Mouse (Mus musculus) neural tube, embryonic 15.5 days (tissue): ENCODE measurements at regions not wholly inside any gene's neighbourhood (a gene's known extent, or its start where the extent isn't known, plus 50 kb on each side); places are given as distances from the start of the nearest gene placed in this dataset.

Experiments
- ATAC-seq: fragments of 200-750 bp; cut with Nextera tagmentation; 2 replicates; pipeline ENCODE4 v1.8.0; 2017; ENCODE audit warnings: mild to moderate bottlenecking, moderate TSS enrichment, moderate library complexity; ENCODE audit not compliant: low FRiP score
- H3K27ac ChIP-seq: fragments of 300-500 bp; sonication (generic); replicated peaks from 2 replicates; pipeline ENCODE4 v1.5.1; 2015; ENCODE audit warnings: mild to moderate bottlenecking, inconsistent platforms
- H3K27me3 ChIP-seq: fragments of 300-500 bp; sonication (generic); replicated peaks from 2 replicates; pipeline ENCODE4 v1.6.1; 2015; ENCODE audit warnings: inconsistent platforms
- H3K36me3 ChIP-seq: fragments of 300-500 bp; sonication (generic); 2 replicates; pipeline ENCODE4 v1.6.1; 2015; ENCODE audit warnings: inconsistent platforms
- H3K4me1 ChIP-seq: fragments of 300-500 bp; sonication (generic); 2 replicates; pipeline ENCODE4 v1.6.1; 2015; ENCODE audit warnings: inconsistent platforms
- H3K4me2 ChIP-seq: fragments of 300-500 bp; sonication (generic); 2 replicates; pipeline ENCODE4 v1.6.1; 2015; ENCODE audit warnings: inconsistent platforms, mild to moderate bottlenecking, moderate library complexity
- H3K4me3 ChIP-seq: fragments of 300-500 bp; sonication (generic); replicated peaks from 2 replicates; pipeline ENCODE4 v1.5.1; 2015; ENCODE audit warnings: mild to moderate bottlenecking, inconsistent platforms
- H3K9ac ChIP-seq: fragments of 300-500 bp; sonication (generic); replicated peaks from 2 replicates; pipeline ENCODE4 v1.6.1; 2015; ENCODE audit warnings: mild to moderate bottlenecking, inconsistent platforms
- H3K9me3 ChIP-seq: fragments of 300-500 bp; sonication (generic); replicated peaks from 2 replicates; pipeline ENCODE4 v1.6.1; 2016; ENCODE audit warnings: inconsistent platforms
- WGBS: fragments of 180-500 bp; shearing (Covaris S2); methylation state at CpG from one replicate; pipeline ENCODE4 v1.1.7; 2015; ENCODE audit warnings: mixed read lengths; 5-methylcytosine and 5-hydroxymethylcytosine counted together

GRCm38 (mm10) chr10:118605156-118605821 is 164.4 kb downstream of the Ifng start:
- no peak for ATAC-seq

GRCm38 (mm10) chr10:118607418-118607817 is 166.6 kb downstream of the Ifng start:
- Histone ChIP-seq H3K9ac (no peak overlapping the region), H3K36me3 (no peaks in the 10 kb centered on the region), H3K4me1 (no peaks in the 10 kb centered on the region), H3K4me3 (no peak overlapping the region), H3K9me3 (no peaks in the 10 kb centered on the region), H3K27me3 (no peaks in the 10 kb centered on the region), H3K4me2 (no peak overlapping the region), H3K27ac (no peak overlapping the region)
- WGBS: 92% methylated on average over 1 of the region's 1 CpGs
- ATAC-seq: no peak

More at GRCm38 (mm10) chr10:118605156-118605821, 164.4 kb downstream of the Ifng start:
- Histone ChIP-seq H3K4me2 (no peak overlapping the region), H3K4me3 (no peak overlapping the region), H3K9me3 (no peaks in the 10 kb centered on the region), H3K9ac (no peak overlapping the region), H3K36me3 (no peaks in the 10 kb centered on the region), H3K27me3 (no peaks in the 10 kb centered on the region), H3K4me1 (no peaks in the 10 kb centered on the region), H3K27ac (no peak overlapping the region)
- WGBS: 91% methylated on average over 10 of the region's 10 CpGs

- no peak for ATAC-seq
- no peaks in the 10 kb centered on the region for H3K4me1 ChIP-seq
- H3K36me3 ChIP-seq: no peaks in the 10 kb centered on the region
- no peaks in the 10 kb centered on the region for H3K9me3 ChIP-seq
- 55% methylated on average over 4 of the region's 4 CpGs for WGBS
- H3K4me3 ChIP-seq: no peak overlapping the region
- H3K27ac ChIP-seq: no peak overlapping the region
- H3K4me2 ChIP-seq: no peak overlapping the region
- no peak overlapping the region for H3K9ac ChIP-seq
- no peaks in the 10 kb centered on the region for H3K27me3 ChIP-seq
Observed at GRCm38 (mm10) chr10:118608376-118609145, 167.7 kb downstream of the Ifng start.

GRCm38 (mm10) chr10:118609157-118609556 is 168.3 kb downstream of the Ifng start:
- H3K27me3 ChIP-seq: no peaks in the 10 kb centered on the region
- ATAC-seq: no peak
- no peak overlapping the region for H3K27ac ChIP-seq
- WGBS: 76% methylated on average over 4 of the region's 4 CpGs
- no peaks in the 10 kb centered on the region for H3K4me1 ChIP-seq
- no peaks in the 10 kb centered on the region for H3K9me3 ChIP-seq
- H3K36me3 ChIP-seq: no peaks in the 10 kb centered on the region
- no peak overlapping the region for H3K9ac ChIP-seq
- H3K4me2 ChIP-seq: no peak overlapping the region
- H3K4me3 ChIP-seq: no peak overlapping the region

GRCm38 (mm10) chr10:118610868-118611461 is 170.1 kb downstream of the Ifng start:
- H3K36me3 ChIP-seq: no peaks in the 10 kb centered on the region
- ATAC-seq: no peak
- no peak overlapping the region for H3K9ac ChIP-seq
- no peak overlapping the region for H3K27ac ChIP-seq
- H3K4me1 ChIP-seq: no peaks in the 10 kb centered on the region
- H3K4me2 ChIP-seq: no peak overlapping the region
- no peaks in the 10 kb centered on the region for H3K9me3 ChIP-seq
- no peak overlapping the region for H3K4me3 ChIP-seq
- WGBS: 89% methylated on average over 7 of the region's 7 CpGs
- no peaks in the 10 kb centered on the region for H3K27me3 ChIP-seq

- no peak overlapping the region for H3K27ac ChIP-seq
- no peaks in the 10 kb centered on the region for H3K9me3 ChIP-seq
- H3K4me3 ChIP-seq: no peak overlapping the region
- no peak overlapping the region for H3K4me2 ChIP-seq
- H3K36me3 ChIP-seq: no peaks in the 10 kb centered on the region
- no peak for ATAC-seq
- no peaks in the 10 kb centered on the region for H3K27me3 ChIP-seq
- no peaks in the 10 kb centered on the region for H3K4me1 ChIP-seq
- H3K9ac ChIP-seq: no peak overlapping the region
- 82% methylated on average over 7 of the region's 7 CpGs for WGBS
Observed at GRCm38 (mm10) chr10:118612091-118612490, 171.2 kb downstream of the Ifng start.

- no peak overlapping the region for H3K27ac ChIP-seq
- H3K9me3 ChIP-seq: no peaks in the 10 kb centered on the region
- H3K4me3 ChIP-seq: no peak overlapping the region
- no peaks in the 10 kb centered on the region for H3K4me1 ChIP-seq
- H3K9ac ChIP-seq: no peak overlapping the region
- no peak overlapping the region for H3K4me2 ChIP-seq
- no peaks in the 10 kb centered on the region for H3K36me3 ChIP-seq
- no peak for ATAC-seq
- 85% methylated on average over 14 of the region's 14 CpGs for WGBS
- no peaks in the 10 kb centered on the region for H3K27me3 ChIP-seq
Observed at GRCm38 (mm10) chr10:118613056-118613695, 172.3 kb downstream of the Ifng start.

GRCm38 (mm10) chr10:118614251-118614865 is 173.5 kb downstream of the Ifng start:
- WGBS: 92% methylated on average over 6 of the region's 6 CpGs

GRCm38 (mm10) chr10:118615131-118616020 is 174.5 kb downstream of the Ifng start:
- Histone ChIP-seq H3K27me3 (no peaks in the 10 kb centered on the region), H3K4me3 (no peak overlapping the region), H3K36me3 (no peaks in the 10 kb centered on the region), H3K4me1 (no peaks in the 10 kb centered on the region), H3K9me3 (no peaks in the 10 kb centered on the region), H3K4me2 (no peak overlapping the region), H3K9ac (no peak overlapping the region), H3K27ac (no peak overlapping the region)
- WGBS: 88% methylated on average over 10 of the region's 10 CpGs
- ATAC-seq: no peak

More at GRCm38 (mm10) chr10:118614251-118614865, 173.5 kb downstream of the Ifng start:
- ATAC-seq: no peak
- Histone ChIP-seq H3K4me3 (no peak overlapping the region), H3K27ac (no peak overlapping the region), H3K36me3 (no peaks in the 10 kb centered on the region), H3K27me3 (no peaks in the 10 kb centered on the region), H3K4me2 (no peak overlapping the region), H3K9ac (no peak overlapping the region), H3K9me3 (no peaks in the 10 kb centered on the region), H3K4me1 (no peaks in the 10 kb centered on the region)

- H3K27ac ChIP-seq: no peak overlapping the region
- no peak overlapping the region for H3K4me3 ChIP-seq
- H3K27me3 ChIP-seq: no peaks in the 10 kb centered on the region
- 92% methylated on average over 5 of the region's 5 CpGs for WGBS
- H3K9ac ChIP-seq: no peak overlapping the region
- H3K4me2 ChIP-seq: no peak overlapping the region
- no peaks in the 10 kb centered on the region for H3K4me1 ChIP-seq
- no peak for ATAC-seq
- H3K36me3 ChIP-seq: no peaks in the 10 kb centered on the region
- no peaks in the 10 kb centered on the region for H3K9me3 ChIP-seq
Observed at GRCm38 (mm10) chr10:118616031-118616615, 175.3 kb downstream of the Ifng start.
